Mouse (Mus musculus) olfactory bulb, adult 2 months (tissue): Measurements from ENCODE around the gene Apol7b. TPM values are rescaled to one million over a fixed set of nuclear protein-coding genes. Genes with fewer than 3 reads are reported as not detected.
"Not testable (repeated sequence)": the region's sequence is repeated elsewhere in the genome, so short reads cannot be mapped to it uniquely, and the experiment has no call there.

Experiments used
- H3K27ac ChIP-seq: fragments of 200-500 bp; 2 replicates; pipeline ENCODE4 v1.5.1; 2012; ENCODE audit warnings: low read depth, low read length; ENCODE audit not compliant: insufficient read depth
- H3K4me1 ChIP-seq: fragments of 200-500 bp; 2 replicates; pipeline ENCODE4 v1.6.1; 2012; ENCODE audit warnings: low read length; ENCODE audit not compliant: control insufficient read depth, insufficient read depth
- H3K4me3 ChIP-seq: fragments of 200-500 bp; 2 replicates; pipeline ENCODE4 v1.5.1; 2012; ENCODE audit warnings: mild to moderate bottlenecking, low read depth, low read length, moderate library complexity; ENCODE audit not compliant: insufficient read depth
- CTCF ChIP-seq: fragments of 200-500 bp; IDR thresholded peaks from 2 replicates; pipeline ENCODE4 v1.5.1; 2012; ENCODE audit warnings: low read depth, mild to moderate bottlenecking, low read length, moderate library complexity; ENCODE audit not compliant: insufficient read depth
- POLR2A ChIP-seq: fragments of 200-500 bp; IDR thresholded peaks from 2 replicates; pipeline ENCODE4 v1.6.1; 2012; ENCODE audit warnings: mild to moderate bottlenecking, low read depth, low read length, moderate library complexity; ENCODE audit not compliant: insufficient read depth
- WGBS: fragments of 180-500 bp; shearing (Covaris S2); methylation state at CpG from one replicate; pipeline ENCODE4 v1.1.7; 2018; 5-methylcytosine and 5-hydroxymethylcytosine counted together
- polyA plus RNA-seq: library from polyadenylated mRNA; stranded (reverse); fragments of >200 nt; gene quantifications from 2 replicates; pipeline ENCODE4 v1.2.4, GENCODE M21; 2012; ENCODE audit warnings: low replicate concordance; ENCODE audit not compliant: missing spikeins, insufficient read depth, insufficient read length

The Apol7b gene
- not detected in 2 replicates for polyA plus RNA-seq

DNA sequence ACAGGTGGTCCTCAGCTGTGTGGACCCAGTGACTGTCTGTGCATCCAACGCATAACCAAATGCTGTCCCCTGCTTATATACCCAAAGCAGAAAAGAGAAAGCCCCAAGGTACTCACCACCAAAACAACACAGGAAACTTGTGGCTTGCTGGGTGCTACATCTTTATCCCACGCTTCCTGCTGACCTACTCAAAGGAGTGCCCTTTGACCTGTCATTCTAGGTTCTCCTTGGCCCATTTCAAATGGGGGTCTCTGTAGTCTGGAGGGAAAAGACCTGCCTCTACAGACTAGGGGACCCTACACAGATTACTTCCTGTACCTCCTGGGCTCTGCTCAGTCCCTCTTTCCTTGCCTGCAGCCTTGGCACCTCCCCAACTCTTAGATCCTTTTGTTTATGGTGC, at the start of gene Apol7b:
TSS of gene Apol7b (minus strand) at position 101 of the 400 bp plus-strand sequence.
- not testable (repeated sequence) for H3K4me1 ChIP-seq, H3K4me3 ChIP-seq, H3K27ac ChIP-seq
- WGBS, result 89% methylated on average over 2 of the region's 2 CpGs

DNA sequence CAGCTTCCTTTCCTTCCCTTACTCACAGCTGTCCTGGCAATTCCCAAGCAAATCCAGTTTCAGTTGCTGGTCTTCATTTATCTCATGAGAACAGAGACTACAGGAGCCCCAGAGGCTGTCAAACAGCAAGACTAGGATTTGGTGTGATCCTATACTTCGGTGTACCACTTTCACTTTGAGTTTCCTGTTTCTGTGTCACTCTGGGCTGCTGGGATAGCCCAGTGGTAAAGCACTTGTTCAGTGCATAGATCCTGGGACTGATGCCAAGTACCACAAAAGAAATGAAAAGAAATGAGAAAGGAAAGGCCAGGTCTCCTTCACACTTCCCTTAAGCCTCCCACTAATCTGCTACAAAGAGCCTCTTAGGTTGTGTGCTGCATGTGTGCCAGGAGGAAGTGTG, 47.4 kb upstream of the Apol7b start:
- H3K4me3 ChIP-seq, H3K4me1 ChIP-seq, H3K27ac ChIP-seq: not testable (repeated sequence)
- WGBS, result 8% methylated on average over 1 of the region's 1 CpGs

DNA sequence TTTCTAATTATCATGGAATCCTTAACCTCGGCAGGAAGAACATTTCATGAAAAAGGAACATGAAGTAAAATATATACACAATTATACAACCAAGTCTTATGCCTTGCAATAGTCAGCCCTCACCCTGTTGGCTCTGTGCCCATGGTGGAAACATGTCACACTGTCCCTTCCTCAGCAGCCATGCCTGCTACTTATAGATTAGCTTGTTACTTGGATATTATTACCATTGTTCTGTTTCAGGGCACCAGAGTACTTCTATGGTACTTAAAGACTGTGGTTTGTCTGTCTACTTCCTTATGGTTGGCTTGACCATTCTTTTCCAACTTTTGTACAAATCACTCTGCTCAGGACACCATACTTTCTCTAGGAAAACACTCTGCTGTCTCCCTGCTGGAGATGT, 45.9 kb upstream of the Apol7b start:
- H3K4me3 ChIP-seq, H3K27ac ChIP-seq, H3K4me1 ChIP-seq: not testable (repeated sequence)
- WGBS, result no CpG with 5 or more reads among the region's 1 CpGs

DNA sequence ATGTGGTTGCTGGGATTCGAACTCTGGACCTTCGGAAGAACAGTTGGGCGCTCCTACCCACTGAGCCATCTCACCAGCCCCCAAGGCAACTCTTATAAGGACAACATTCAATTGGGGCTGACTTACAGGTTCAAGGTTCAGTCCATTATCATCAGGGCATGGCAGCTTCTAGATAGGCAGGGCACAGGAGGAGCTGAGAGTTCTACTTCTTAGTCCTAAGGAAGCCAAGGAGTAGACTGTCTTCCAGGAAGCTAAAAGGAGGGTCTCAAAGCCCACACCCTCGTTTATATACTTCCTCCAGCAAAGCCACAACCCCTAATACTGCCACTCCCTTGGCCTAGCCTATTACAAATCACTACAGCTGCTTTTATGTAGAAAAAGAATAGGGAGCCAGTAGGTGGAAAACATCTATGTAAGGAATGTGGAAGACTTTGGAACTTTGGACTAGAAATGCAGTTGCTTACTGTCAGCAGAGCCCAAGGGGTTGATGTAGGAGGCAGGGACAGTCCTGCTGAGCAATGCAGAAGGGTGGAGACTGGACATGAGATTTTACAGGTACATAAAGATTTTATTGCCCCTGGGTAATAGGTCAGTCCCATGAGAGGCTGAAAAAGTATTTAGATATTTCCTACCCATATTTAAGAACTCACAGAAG, 35.0 kb upstream of the Apol7b start:
- Histone ChIP-seq H3K4me1 (no peaks in the 10 kb centered on the region), H3K4me3 (no peak overlapping the region), H3K27ac (no peak overlapping the region)
- WGBS, result 76% methylated on average over 4 of the region's 4 CpGs
- no peak for TF ChIP-seq CTCF
- TF ChIP-seq POLR2A, result no peak

DNA sequence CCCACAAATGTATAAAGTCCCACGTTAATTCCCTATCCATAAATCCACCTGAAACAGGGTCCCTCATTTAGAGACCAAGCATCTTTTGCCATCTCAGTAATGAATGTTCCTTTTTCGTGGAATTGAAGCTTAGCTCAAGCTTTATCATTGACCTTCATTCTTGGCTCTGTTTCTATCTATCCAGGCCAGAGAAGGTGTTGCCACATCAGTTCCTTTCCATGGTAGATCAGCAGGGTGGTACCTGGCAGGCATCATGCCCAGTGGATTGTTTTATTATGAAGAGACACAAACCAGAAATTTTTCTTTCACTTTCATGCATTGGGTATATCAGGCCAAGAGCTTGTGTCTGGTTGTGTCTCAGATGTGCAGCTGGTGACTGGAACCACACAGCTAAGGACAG, 29.4 kb upstream of the Apol7b start, which contains the start of gene Apol10a:
TSS of gene Apol10a (plus strand) at position 355 of the 400 bp plus-strand sequence.
- 85% methylated on average over 2 of the region's 2 CpGs for WGBS
- H3K4me1 ChIP-seq, H3K4me3 ChIP-seq, H3K27ac ChIP-seq: not testable (repeated sequence)

DNA sequence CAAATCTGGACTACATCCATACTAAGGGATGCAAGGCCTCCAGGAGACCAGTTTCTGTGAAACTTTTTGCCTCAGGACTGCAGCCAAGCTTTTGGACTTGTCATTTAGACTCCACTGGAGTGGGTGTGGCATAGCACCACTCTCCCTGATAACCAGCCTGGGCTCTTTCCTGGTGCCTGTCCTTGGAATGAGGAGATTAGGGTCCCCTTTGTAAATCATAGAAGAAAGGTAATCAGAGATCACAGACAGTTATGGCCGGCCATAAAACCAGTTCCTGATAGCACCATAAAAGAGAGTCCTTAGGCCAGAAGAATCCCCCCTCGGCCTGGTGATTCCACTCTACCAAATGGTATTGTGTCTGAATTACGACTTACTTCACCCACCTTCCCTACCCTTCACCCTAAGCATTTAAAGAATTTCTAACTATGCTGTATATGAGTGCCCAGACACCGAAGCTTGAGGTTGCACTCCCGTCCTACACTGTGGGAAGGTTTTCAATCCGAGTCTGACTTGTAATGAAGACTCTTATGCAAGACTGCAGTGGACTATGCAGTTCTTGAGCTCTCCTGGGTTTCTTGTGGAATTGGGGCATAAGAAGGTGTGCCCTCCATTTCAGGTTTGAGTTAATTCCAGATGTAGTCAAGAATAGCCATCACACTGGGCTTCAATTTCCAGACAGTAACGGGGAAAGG, 27.6 kb upstream of the Apol7b start:
- H3K4me3 ChIP-seq, H3K27ac ChIP-seq, H3K4me1 ChIP-seq: not testable (repeated sequence)
- WGBS, result 88% methylated on average over 7 of the region's 7 CpGs

DNA sequence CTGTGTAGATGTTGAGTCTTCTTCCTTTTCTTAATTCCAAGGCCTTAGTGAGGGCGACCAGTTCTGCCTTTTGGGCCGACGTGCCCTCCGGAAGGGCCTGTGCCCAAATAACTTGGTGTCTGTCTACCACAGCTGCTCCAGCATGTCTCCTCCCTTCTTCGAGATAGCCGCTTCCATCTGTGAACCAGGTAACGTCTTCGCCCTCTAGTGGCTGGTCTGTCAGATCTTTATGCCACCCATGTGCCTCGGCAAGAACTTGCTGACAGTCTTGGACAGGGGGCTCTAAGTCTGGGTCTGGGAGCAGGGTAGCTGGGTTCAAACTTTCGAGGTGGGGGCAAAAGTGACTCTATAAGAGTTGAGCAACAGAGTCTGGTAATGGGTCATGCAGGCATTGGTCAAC, 2.6 kb upstream of the Apol7b start:
- not testable (repeated sequence) for H3K4me3 ChIP-seq, H3K4me1 ChIP-seq, H3K27ac ChIP-seq
- WGBS, result 60% methylated on average over 10 of the region's 10 CpGs

DNA sequence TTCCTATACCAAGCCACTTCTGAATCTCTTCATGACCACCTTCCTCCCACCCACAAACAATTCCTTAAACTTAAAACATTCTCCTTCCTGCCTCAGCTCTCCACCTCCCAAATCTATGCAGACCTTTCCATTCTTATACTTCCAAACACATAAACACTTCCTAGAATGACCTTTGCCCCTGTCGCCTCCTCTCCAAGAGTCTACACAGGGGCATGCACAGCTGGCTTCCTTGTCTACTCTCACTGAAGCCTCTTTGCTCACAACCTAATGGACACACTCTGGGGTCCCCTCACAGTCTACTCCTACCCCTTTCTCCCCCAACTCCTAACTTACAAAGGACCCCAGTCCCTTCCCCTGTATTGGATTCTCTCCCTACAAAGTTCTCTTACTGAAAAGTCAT, 1.6 kb downstream of the Apol7b start:
- 94% methylated on average over 1 of the region's 1 CpGs for WGBS
- not testable (repeated sequence) for H3K4me1 ChIP-seq, H3K27ac ChIP-seq, H3K4me3 ChIP-seq

DNA sequence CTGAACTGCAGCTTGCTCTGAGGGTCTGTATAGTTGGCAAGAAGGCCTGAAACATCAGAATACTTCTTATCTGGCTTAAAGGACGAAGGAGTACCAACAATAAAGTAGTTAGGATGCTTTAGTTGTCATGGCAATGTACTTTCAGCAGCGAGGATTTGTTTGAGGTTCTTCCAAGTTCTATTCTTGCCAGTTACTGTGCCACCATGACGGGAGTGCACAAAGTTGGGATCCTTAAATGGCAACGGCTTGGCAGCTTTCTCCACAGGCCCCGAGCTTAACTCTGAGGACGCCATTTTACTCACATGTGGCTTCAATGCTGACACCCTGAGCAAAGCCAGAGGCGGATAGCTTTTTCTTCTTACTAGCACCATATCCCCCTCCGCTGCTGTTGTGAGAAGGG, 2.5 kb downstream of the Apol7b start:
- not testable (repeated sequence) for H3K27ac ChIP-seq, H3K4me1 ChIP-seq, H3K4me3 ChIP-seq
- 39% methylated on average over 8 of the region's 8 CpGs for WGBS

DNA sequence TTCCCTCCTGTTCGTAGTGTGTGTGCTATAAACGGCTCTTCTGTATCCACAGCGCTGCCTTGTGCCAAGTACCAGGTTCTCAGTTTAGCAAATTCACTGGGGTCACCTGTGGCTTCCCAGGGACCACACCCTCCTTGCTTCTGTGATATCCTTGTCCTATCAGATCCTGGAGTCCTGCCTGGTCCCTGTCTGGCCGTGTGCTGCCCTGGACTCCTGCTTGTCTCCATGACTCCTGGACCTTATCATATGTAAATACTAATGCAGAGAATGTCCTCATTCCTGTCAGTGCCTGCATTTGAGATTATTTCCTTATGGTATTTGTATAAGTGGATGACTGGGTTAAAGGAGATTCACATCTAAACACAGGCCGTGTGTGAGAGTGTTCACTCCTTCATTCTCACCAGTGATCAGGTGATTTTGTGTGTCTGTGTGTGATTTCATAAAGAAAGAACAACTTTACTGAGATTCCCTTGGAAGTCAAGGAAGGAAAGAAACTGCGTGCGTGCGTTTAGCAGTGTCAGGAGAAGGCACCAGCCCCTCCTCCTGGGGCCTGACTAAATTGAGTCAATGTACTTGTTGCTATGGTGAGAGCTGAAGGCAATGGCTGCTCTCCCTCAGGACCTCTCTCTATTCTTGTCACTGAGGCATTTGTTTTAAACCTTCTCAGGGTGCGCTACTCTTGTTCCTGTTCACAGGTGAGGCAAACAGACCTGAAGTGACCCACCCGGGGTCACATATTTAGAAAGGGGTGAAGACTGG, 18.4 kb downstream of the Apol7b start:
- WGBS, result 58% methylated on average over 9 of the region's 10 CpGs
- not testable (repeated sequence) for H3K4me3 ChIP-seq, H3K27ac ChIP-seq, H3K4me1 ChIP-seq

DNA sequence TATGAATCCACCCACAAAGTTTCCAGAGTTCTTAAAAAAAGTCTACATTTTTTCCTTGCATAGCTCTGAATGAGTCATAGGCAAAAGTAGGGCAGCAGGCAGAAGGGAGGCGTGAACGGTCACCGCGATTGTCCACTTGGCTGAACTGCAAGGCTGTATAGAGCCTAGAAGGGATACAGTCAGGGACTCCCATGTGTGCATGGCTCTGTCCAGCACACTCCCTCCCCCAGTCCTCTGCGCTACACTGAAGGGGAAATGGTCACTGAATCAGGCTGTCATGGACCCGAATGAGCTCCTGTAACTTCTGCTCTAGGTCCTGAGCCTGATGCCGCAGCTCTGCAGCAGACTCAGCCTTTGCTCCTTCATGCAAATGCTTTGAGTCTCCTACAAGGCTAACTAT, 24.4 kb downstream of the Apol7b start:
- H3K27ac ChIP-seq, H3K4me3 ChIP-seq, H3K4me1 ChIP-seq: not testable (repeated sequence)
- 73% methylated on average over 4 of the region's 7 CpGs for WGBS

DNA sequence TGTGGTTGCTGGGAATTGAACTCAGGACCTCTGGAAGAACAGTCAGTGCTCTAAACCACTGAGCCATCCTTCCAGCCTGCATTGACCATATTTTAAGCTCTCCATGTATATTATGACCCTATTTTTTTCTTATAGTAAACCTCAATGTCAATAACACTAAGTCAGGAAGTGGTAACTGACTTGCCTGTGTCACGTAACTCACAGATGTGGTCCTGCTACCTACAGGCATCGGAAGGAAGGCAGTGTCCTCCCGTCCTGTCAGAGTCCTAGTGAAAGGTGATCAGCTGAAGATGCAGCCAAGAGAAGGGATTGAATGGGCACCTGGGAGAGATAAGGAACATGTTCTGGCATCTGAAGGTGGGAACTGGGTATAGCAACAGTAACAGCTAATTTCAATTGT, 27.6 kb downstream of the Apol7b start:
- not testable (repeated sequence) for H3K27ac ChIP-seq, H3K4me1 ChIP-seq, H3K4me3 ChIP-seq
- WGBS, result no CpG with 5 or more reads among the region's 3 CpGs

DNA sequence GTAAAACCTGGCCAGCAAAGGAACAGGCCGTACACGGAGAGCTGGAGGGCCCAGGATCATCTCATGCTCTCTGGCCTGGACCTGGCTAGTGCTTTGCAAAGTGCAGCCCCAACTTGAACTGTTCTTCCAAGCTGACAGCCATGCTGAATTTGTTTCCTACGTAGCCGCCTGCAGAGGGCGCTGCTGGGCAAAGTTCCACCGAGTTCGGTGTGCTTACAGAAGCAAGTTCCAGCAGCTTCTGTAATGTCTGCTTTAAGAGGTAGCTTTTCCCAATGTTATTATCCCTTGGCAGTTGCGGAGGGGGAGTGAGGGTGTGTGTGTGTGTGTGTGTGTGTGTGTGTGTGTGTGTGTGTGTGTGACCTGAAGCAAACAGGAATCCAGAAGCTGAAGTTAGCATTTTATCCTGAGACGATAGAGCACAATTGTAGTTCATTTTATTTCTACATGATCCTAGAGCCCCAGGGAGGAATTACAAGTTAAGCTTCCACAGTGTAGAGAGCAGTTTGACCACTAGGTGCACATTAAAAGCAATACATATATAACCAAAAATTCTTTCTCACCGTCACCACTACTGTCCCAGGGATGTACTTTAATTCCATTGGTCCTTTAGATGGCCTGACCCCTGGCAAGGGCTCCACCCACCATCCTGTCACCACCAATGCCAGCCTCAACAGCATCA, 30.5 kb downstream of the Apol7b start:
- 27% methylated on average over 3 of the region's 10 CpGs for WGBS

DNA sequence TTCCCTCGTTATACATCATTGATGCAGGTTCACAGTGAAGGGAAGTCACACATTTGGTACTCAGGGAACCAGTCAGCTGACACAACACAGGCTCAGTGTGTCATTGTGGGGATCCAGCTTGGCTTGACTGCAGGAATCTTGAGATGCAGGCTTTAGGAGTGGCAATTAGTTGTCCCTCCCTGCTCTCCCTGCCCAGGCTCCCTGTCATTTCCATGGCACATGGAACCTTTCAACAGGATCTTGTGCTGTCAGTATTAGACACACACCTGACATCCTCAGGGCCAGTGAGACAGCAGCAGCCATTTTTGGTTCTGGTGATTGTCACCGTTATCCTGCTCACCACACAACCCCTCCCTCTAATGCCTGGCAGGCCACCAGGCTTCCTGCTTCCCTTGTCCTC, 31.6 kb downstream of the Apol7b start:
- H3K27ac ChIP-seq, H3K4me1 ChIP-seq, H3K4me3 ChIP-seq: not testable (repeated sequence)
- 84% methylated on average over 2 of the region's 2 CpGs for WGBS

More for the DNA sequence above, 30.5 kb downstream of the Apol7b start:
- H3K4me1 ChIP-seq, H3K4me3 ChIP-seq, H3K27ac ChIP-seq: not testable (repeated sequence)
